Mouse (Mus musculus) left cerebral cortex, adult 9 months (tissue): ENCODE measurements at regions not wholly inside any gene's neighbourhood (a gene's known extent, or its start where the extent isn't known, plus 50 kb on each side); places are given as distances from the start of the nearest gene placed in this dataset.

Experiments used
- DNase-seq, 2 experiments: peaks; one replicate each; pipeline ENCODE4 v3.0.0; 2022; ENCODE audit warnings: low spot score in 2 of 2

- no peak for DNase-seq
Observed at GRCm38 (mm10) chrX:56276348-56276747, 63.7 kb upstream of the Gm773 start.

GRCm38 (mm10) chrX:56274170-56274569 is 61.5 kb upstream of the Gm773 start:
- DNase-seq, result peak in 1 of 2 experiments; percentile 37

- peak; percentile 23 to 36 for DNase-seq
Observed at GRCm38 (mm10) chrX:56269706-56270105, 57.0 kb upstream of the Gm773 start.
